Mouse (Mus musculus) heart, postnatal 0 days (tissue): ENCODE measurements around the gene Zfyve27. TPM values are rescaled to one million over a fixed set of nuclear protein-coding genes. Genes with fewer than 3 reads are reported as not detected.
A peak's percentile ranks its signal among the peaks of the same experiment; 100 is the strongest.

Experiments used
- ATAC-seq: fragments of 200-750 bp; cut with Nextera tagmentation; 2 replicates; pipeline ENCODE4 v1.8.0; 2017; ENCODE audit warnings: low read depth, moderate number of reproducible peaks, moderate library complexity; ENCODE audit not compliant: insufficient read depth
- DNase-seq: peaks from one replicate; pipeline ENCODE4 v3.0.0-alpha.2; 2016; ENCODE audit warnings: low spot score
- H3K27ac ChIP-seq: fragments of 300-500 bp; sonication (generic); 2 replicates; pipeline ENCODE4 v1.5.1; 2014; ENCODE audit warnings: low read depth, mild to moderate bottlenecking
- H3K27me3 ChIP-seq: fragments of 300-500 bp; sonication (generic); 2 replicates; pipeline ENCODE4 v1.6.1; 2014; ENCODE audit warnings: low read length, mixed read lengths; ENCODE audit not compliant: control insufficient read depth, insufficient read depth
- H3K36me3 ChIP-seq: fragments of 300-500 bp; sonication (generic); replicated peaks from 2 replicates; pipeline ENCODE4 v1.6.1; 2014; ENCODE audit warnings: low read length, mixed read lengths; ENCODE audit not compliant: control insufficient read depth, insufficient read depth
- H3K4me1 ChIP-seq: fragments of 300-500 bp; sonication (generic); 2 replicates; pipeline ENCODE4 v1.6.1; 2014; ENCODE audit warnings: antibody characterized with exemption; ENCODE audit not compliant: control insufficient read depth, insufficient read depth
- H3K4me2 ChIP-seq: fragments of 300-500 bp; sonication (generic); 2 replicates; pipeline ENCODE4 v1.6.1; 2014; ENCODE audit warnings: low read depth, mild to moderate bottlenecking, low read length, moderate library complexity
- H3K4me3 ChIP-seq: fragments of 300-500 bp; sonication (generic); 2 replicates; pipeline ENCODE4 v1.5.1; 2014; ENCODE audit warnings: low read depth, low read length
- H3K9ac ChIP-seq: fragments of 300-500 bp; sonication (generic); replicated peaks from 2 replicates; pipeline ENCODE4 v1.6.1; 2014; ENCODE audit warnings: low read depth, low read length, mixed read lengths
- H3K9me3 ChIP-seq: fragments of 300-500 bp; sonication (generic); replicated peaks from 2 replicates; pipeline ENCODE4 v1.6.1; 2016; ENCODE audit warnings: low read length; ENCODE audit not compliant: control insufficient read depth
- CTCF ChIP-seq: IDR thresholded peaks from 2 replicates; pipeline ENCODE4 v1.5.1; 2016; ENCODE audit warnings: antibody characterized with exemption, control low read depth, low read depth
- EP300 ChIP-seq: IDR thresholded peaks from 2 replicates; pipeline ENCODE4 v1.6.1; 2016; ENCODE audit warnings: antibody characterized with exemption, low read depth
- WGBS: fragments of 180-500 bp; shearing (Covaris S2); extraction: QIAGEN DNeasy Blood & Tissue Kit; methylation state at CpG from one replicate; pipeline ENCODE4 v1.1.7; 2014; 5-methylcytosine and 5-hydroxymethylcytosine counted together
- polyA plus RNA-seq: library from polyadenylated mRNA; unstranded; fragments of >200 nt; fragmentation: Nextera tagmentation; extraction: Ambion mirVana; gene quantifications from 2 replicates; pipeline ENCODE4 v1.2.1, GENCODE M21; 2015
- total RNA-seq: library from RNA; depleted of rRNA; stranded (reverse); fragments of >200 nt; gene quantifications from 2 replicates; pipeline ENCODE4 v1.2.3, GENCODE M21; 2014; ENCODE audit warnings: low replicate concordance

The Zfyve27 gene
- total and polyA plus RNA-seq, 2 experiments from 2014 or later, result 18.3 to 27.2 TPM

- H3K4me1 ChIP-seq, result peaks cover 11% of the 10 kb centered on the region
- WGBS, result 45% methylated on average over 10 of the region's 10 CpGs
- H3K27ac ChIP-seq, result no peak overlapping the region
- H3K27me3 ChIP-seq, result peaks cover 16% of the 10 kb centered on the region; the same call in 1 of the 2 replicates
- H3K4me3 ChIP-seq, result no peak overlapping the region
- no peak for TF ChIP-seq CTCF
- no peak for TF ChIP-seq EP300
- DNase-seq, result no peak
- no peak overlapping the region for H3K9ac ChIP-seq
- no peaks in the 10 kb centered on the region for H3K9me3 ChIP-seq
- peak overlapping the region; percentile 83; the same call in 1 of the 2 replicates for H3K4me2 ChIP-seq
- no peak for ATAC-seq
- no peaks in the 10 kb centered on the region for H3K36me3 ChIP-seq
These were observed 5.7 kb downstream of the Zfyve27 start for GRCm38 (mm10) chr19:42169322-42169975.

GRCm38 (mm10) chr19:42170025-42170969 is 6.5 kb downstream of the Zfyve27 start:
- H3K27ac ChIP-seq, result peak overlapping the region; percentile 67
- peak overlapping the region; percentile 83 for H3K4me2 ChIP-seq
- H3K9me3 ChIP-seq, result no peaks in the 10 kb centered on the region
- H3K36me3 ChIP-seq, result no peaks in the 10 kb centered on the region
- peak overlapping the region; percentile 87 for H3K4me3 ChIP-seq
- peaks cover 11% of the 10 kb centered on the region for H3K4me1 ChIP-seq
- peak; percentile 90 for DNase-seq
- peak; percentile 96 for ATAC-seq
- WGBS, result 2% methylated on average over 56 of the region's 56 CpGs
- H3K27me3 ChIP-seq, result peaks cover 16% of the 10 kb centered on the region; the same call in 1 of the 2 replicates
- peak overlapping the region; percentile 82 for H3K9ac ChIP-seq
- no peak for TF ChIP-seq EP300
- no peak for TF ChIP-seq CTCF

GRCm38 (mm10) chr19:42176841-42177240 is 13.1 kb downstream of the Zfyve27 start:
- Histone ChIP-seq H3K4me1 (0 out of 2 replicates have a peak, but pooled peaks cover under 1% of the 10 kb centered on the region), H3K36me3 (peaks cover 35% of the 10 kb centered on the region), H3K4me3 (no peak overlapping the region), H3K27ac (no peak overlapping the region), H3K27me3 (no peaks in the 10 kb centered on the region), H3K4me2 (no peak overlapping the region), H3K9ac (no peak overlapping the region), H3K9me3 (no peaks in the 10 kb centered on the region)
- ATAC-seq (no peak), DNase-seq (no peak)
- 77% methylated on average over 7 of the region's 7 CpGs for WGBS
- TF ChIP-seq CTCF (no peak), EP300 (no peak)

- H3K9ac ChIP-seq, result no peak overlapping the region
- ATAC-seq, result no peak
- TF ChIP-seq CTCF (no peak), EP300 (no peak)
- H3K27me3 ChIP-seq, result no peaks in the 10 kb centered on the region
- WGBS, result 71% methylated on average over 2 of the region's 2 CpGs
- no peaks in the 10 kb centered on the region for H3K4me1 ChIP-seq
- H3K4me3 ChIP-seq, result no peak overlapping the region
- no peak overlapping the region for H3K27ac ChIP-seq
- H3K9me3 ChIP-seq, result no peaks in the 10 kb centered on the region
- H3K36me3 ChIP-seq, result peaks cover 35% of the 10 kb centered on the region
- DNase-seq, result no peak
- no peak overlapping the region for H3K4me2 ChIP-seq
These were observed 13.7 kb downstream of the Zfyve27 start for GRCm38 (mm10) chr19:42177461-42177860.

GRCm38 (mm10) chr19:42179356-42179755 is 15.6 kb downstream of the Zfyve27 start:
- no peaks in the 10 kb centered on the region for H3K4me1 ChIP-seq
- H3K27ac ChIP-seq, result no peak overlapping the region
- no peak overlapping the region for H3K4me3 ChIP-seq
- ATAC-seq (no peak), DNase-seq (no peak)
- no peak overlapping the region for H3K9ac ChIP-seq
- H3K36me3 ChIP-seq, result peaks cover 53% of the 10 kb centered on the region
- 77% methylated on average over 14 of the region's 14 CpGs for WGBS
- TF ChIP-seq CTCF (no peak), EP300 (no peak)
- H3K4me2 ChIP-seq, result no peak overlapping the region
- no peaks in the 10 kb centered on the region for H3K9me3 ChIP-seq
- no peaks in the 10 kb centered on the region for H3K27me3 ChIP-seq
